Mouse (Mus musculus) limb, embryonic 12.5 days (tissue): ENCODE results near the gene Acot5. TPM values are rescaled to one million over a fixed set of nuclear protein-coding genes. Genes with fewer than 3 reads are reported as not detected.

Source experiments
- polyA plus RNA-seq: library from polyadenylated mRNA; unstranded; fragments of >200 nt; fragmentation: Nextera tagmentation; extraction: Ambion mirVana; gene quantifications from 2 replicates; pipeline ENCODE4 v1.2.1, GENCODE M21; 2016

Gene Acot5
- polyA plus RNA-seq, 1 experiment from 2014 or later: not detected

Other genes with a start within 250 kb of the Acot5 start
- 42.0 and 42.1 TPM in 2 replicates for gene Numb, start 147.4 kb upstream of the Acot5 start, polyA plus RNA-seq
- 21.7 and 21.9 TPM in 2 replicates for gene Riox1, start 118.7 kb upstream of the Acot5 start, polyA plus RNA-seq
- not detected in 2 replicates for gene Heatr4, start 84.5 kb upstream of the Acot5 start, polyA plus RNA-seq
- 17.8 and 21.9 TPM in 2 replicates for gene Acot2, start 81.5 kb upstream of the Acot5 start, polyA plus RNA-seq
- gene Acot1, start 59.8 kb upstream of the Acot5 start, polyA plus RNA-seq: 38.1 and 43.9 TPM in 2 replicates
- gene Acot4, start 30.9 kb upstream of the Acot5 start, polyA plus RNA-seq: 0.14 and 0.39 TPM in 2 replicates
- not detected in 2 replicates for gene Gm49366, start 30.4 kb upstream of the Acot5 start, polyA plus RNA-seq
- gene Acot3, start 17.2 kb upstream of the Acot5 start, polyA plus RNA-seq: 0.59 and 0.66 TPM in 2 replicates
- 0.83 and 0.98 TPM in 2 replicates for gene Acot6, start 31.3 kb downstream of the Acot5 start, polyA plus RNA-seq
- gene Dnal1, start 45.0 kb downstream of the Acot5 start, polyA plus RNA-seq: 6.2 and 7.7 TPM in 2 replicates
- gene Pnma1, start 79.2 kb downstream of the Acot5 start, polyA plus RNA-seq: 1.2 and 1.3 TPM in 2 replicates
- gene Elmsan1, start 149.6 kb downstream of the Acot5 start, polyA plus RNA-seq: 7.0 and 8.6 TPM in 2 replicates
- gene Ptgr2, start 215.9 kb downstream of the Acot5 start, polyA plus RNA-seq: 13.2 and 13.4 TPM in 2 replicates
- 109 and 114 TPM in 2 replicates for gene Zfp410, start 247.5 kb downstream of the Acot5 start, polyA plus RNA-seq